Mouse (Mus musculus) limb, embryonic 14.5 days (tissue): ENCODE measurements at regions not wholly inside any gene's neighbourhood (a gene's known extent, or its start where the extent isn't known, plus 50 kb on each side); places are given as distances from the start of the nearest gene placed in this dataset.

ENCODE experiments used
- ATAC-seq: fragments of 200-750 bp; cut with Nextera tagmentation; 2 replicates; pipeline ENCODE4 v1.8.0; 2017; ENCODE audit warnings: low read depth, moderate number of reproducible peaks, moderate TSS enrichment; ENCODE audit not compliant: low FRiP score
- DNase-seq: peaks from one replicate; pipeline ENCODE4 v3.0.0-alpha.2; 2015; ENCODE audit warnings: low spot score
- H3K27ac ChIP-seq: fragments of 300-500 bp; sonication (generic); replicated peaks from 2 replicates; pipeline ENCODE4 v1.5.1; 2014; ENCODE audit warnings: low read depth, mild to moderate bottlenecking, low read length, moderate library complexity, mixed read lengths
- H3K27me3 ChIP-seq: fragments of 300-500 bp; sonication (generic); 2 replicates; pipeline ENCODE4 v1.6.1; 2014; ENCODE audit warnings: low read length, mixed read lengths; ENCODE audit not compliant: control insufficient read depth, insufficient read depth
- H3K36me3 ChIP-seq: fragments of 300-500 bp; sonication (generic); 2 replicates; pipeline ENCODE4 v1.6.1; 2014; ENCODE audit warnings: mild to moderate bottlenecking, low read length, moderate library complexity, mixed read lengths; ENCODE audit not compliant: control insufficient read depth, insufficient read depth
- H3K4me1 ChIP-seq: fragments of 300-500 bp; sonication (generic); 2 replicates; pipeline ENCODE4 v1.6.1; 2014; ENCODE audit warnings: antibody characterized with exemption, low read length, mixed read lengths; ENCODE audit not compliant: control insufficient read depth, insufficient read depth
- H3K4me2 ChIP-seq: fragments of 300-500 bp; sonication (generic); replicated peaks from 2 replicates; pipeline ENCODE4 v1.6.1; 2014; ENCODE audit warnings: low read depth, mild to moderate bottlenecking, low read length, moderate library complexity; ENCODE audit not compliant: severe bottlenecking
- H3K4me3 ChIP-seq: fragments of 300-500 bp; sonication (generic); replicated peaks from 2 replicates; pipeline ENCODE4 v1.5.1; 2014; ENCODE audit warnings: low read length
- H3K9ac ChIP-seq: fragments of 300-500 bp; sonication (generic); 2 replicates; pipeline ENCODE4 v1.6.1; 2014; ENCODE audit warnings: mild to moderate bottlenecking, low read depth, low read length, moderate library complexity; ENCODE audit not compliant: severe bottlenecking
- H3K9me3 ChIP-seq: fragments of 300-500 bp; sonication (generic); 2 replicates; pipeline ENCODE4 v1.6.1; 2016; ENCODE audit warnings: low read length; ENCODE audit not compliant: control insufficient read depth
- POLR2A ChIP-seq: fragments of 200-500 bp; IDR thresholded peaks from 2 replicates; pipeline ENCODE4 v1.8.0; 2012; ENCODE audit warnings: inconsistent platforms, mild to moderate bottlenecking, moderate library complexity, borderline replicate concordance; ENCODE audit not compliant: insufficient read depth, insufficient read length; ENCODE audit errors: extremely low read depth
- WGBS: fragments of 180-500 bp; shearing (Covaris S2); extraction: QIAGEN DNeasy Blood & Tissue Kit; methylation state at CpG from one replicate; pipeline ENCODE4 v1.1.7; 2014; 5-methylcytosine and 5-hydroxymethylcytosine counted together

- Histone ChIP-seq H3K4me1 (no peaks in the 10 kb centered on the region), H3K9ac (no peak overlapping the region), H3K36me3 (no peaks in the 10 kb centered on the region), H3K4me3 (no peak overlapping the region), H3K27ac (no peak overlapping the region), H3K9me3 (no peaks in the 10 kb centered on the region), H3K4me2 (no peak overlapping the region), H3K27me3 (no peaks in the 10 kb centered on the region)
- ATAC-seq, result no peak
- TF ChIP-seq POLR2A, result no peak
- WGBS, result 93% methylated on average over 7 of the region's 7 CpGs
- DNase-seq, result no peak
Measured at GRCm38 (mm10) chr19:26355054-26355453, 249.8 kb upstream of the Smarca2 start.

DNA sequence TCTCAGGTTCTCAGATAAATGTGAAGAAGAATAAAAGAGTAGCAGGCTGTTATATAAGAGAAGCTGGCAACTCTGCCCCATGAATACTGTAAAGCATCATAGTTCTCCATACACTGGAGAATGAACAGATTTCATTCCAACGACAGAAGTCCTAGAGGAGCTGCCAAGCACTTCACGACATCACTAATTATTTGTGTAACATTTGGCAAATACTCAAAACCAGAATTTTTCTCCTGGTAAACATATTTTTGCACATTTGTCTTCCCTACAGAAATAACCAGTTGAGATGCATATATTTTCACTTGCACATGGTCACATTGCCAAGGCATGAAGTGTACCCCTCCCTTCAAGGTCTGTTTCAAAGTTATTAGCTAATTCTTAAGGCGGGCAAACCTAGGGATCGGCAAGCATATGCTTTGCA lies 220.9 kb upstream of the Smarca2 start:
- Histone ChIP-seq H3K36me3 (no peaks in the 10 kb centered on the region), H3K27ac (no peak overlapping the region), H3K4me3 (no peak overlapping the region), H3K27me3 (no peaks in the 10 kb centered on the region), H3K9me3 (no peaks in the 10 kb centered on the region), H3K9ac (no peak overlapping the region), H3K4me2 (no peak overlapping the region), H3K4me1 (no peaks in the 10 kb centered on the region)
- no peak for ATAC-seq
- 65% methylated on average over 4 of the region's 4 CpGs for WGBS
- no peak for TF ChIP-seq POLR2A
- no peak for DNase-seq

GRCm38 (mm10) chr19:26386075-26386474 lies 218.8 kb upstream of the Smarca2 start:
- H3K4me3 ChIP-seq, result no peak overlapping the region
- no peaks in the 10 kb centered on the region for H3K9me3 ChIP-seq
- H3K27ac ChIP-seq, result no peak overlapping the region
- no peak overlapping the region for H3K4me2 ChIP-seq
- H3K36me3 ChIP-seq, result no peaks in the 10 kb centered on the region
- TF ChIP-seq POLR2A, result no peak
- DNase-seq (no peak), ATAC-seq (no peak)
- H3K4me1 ChIP-seq, result no peaks in the 10 kb centered on the region
- H3K27me3 ChIP-seq, result no peaks in the 10 kb centered on the region
- H3K9ac ChIP-seq, result no peak overlapping the region

DNA sequence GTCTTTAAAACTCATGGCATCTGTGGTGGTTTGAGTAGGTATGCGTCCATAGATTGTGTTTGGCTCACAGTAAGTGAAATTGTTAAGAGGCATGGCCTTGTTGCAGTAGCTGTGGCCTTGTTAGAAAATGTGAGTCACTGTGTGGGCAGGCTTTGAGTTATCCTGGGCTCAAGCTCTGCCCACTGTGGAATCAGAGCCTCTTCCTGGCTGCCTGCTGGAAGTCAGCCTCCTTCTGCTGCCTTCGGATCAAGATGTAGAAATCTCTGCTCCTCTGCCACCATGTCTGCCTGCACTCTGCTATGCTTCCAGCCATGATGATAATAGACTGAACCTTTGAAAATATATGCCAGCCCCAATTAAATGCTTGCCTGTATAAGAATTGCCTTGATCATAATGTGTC lies 192.2 kb upstream of the Smarca2 start:
- DNase-seq, result no peak
- TF ChIP-seq POLR2A, result no peak

GRCm38 (mm10) chr19:26414476-26415024 lies 190.3 kb upstream of the Smarca2 start:
- Histone ChIP-seq H3K4me2 (no peak overlapping the region), H3K36me3 (no peaks in the 10 kb centered on the region), H3K9me3 (no peaks in the 10 kb centered on the region), H3K4me3 (no peak overlapping the region), H3K27ac (no peak overlapping the region), H3K4me1 (no peaks in the 10 kb centered on the region), H3K9ac (no peak overlapping the region), H3K27me3 (no peaks in the 10 kb centered on the region)
- ATAC-seq, result no peak
- no peak for DNase-seq
- no peak for TF ChIP-seq POLR2A
- WGBS, result 84% methylated on average over 6 of the region's 6 CpGs

More for the DNA sequence above, 192.2 kb upstream of the Smarca2 start:
- H3K9ac ChIP-seq, result no peak overlapping the region
- no peak overlapping the region for H3K4me3 ChIP-seq
- no peaks in the 10 kb centered on the region for H3K9me3 ChIP-seq
- no peaks in the 10 kb centered on the region for H3K4me1 ChIP-seq
- no peak overlapping the region for H3K27ac ChIP-seq
- no peak for ATAC-seq
- H3K4me2 ChIP-seq, result no peak overlapping the region
- H3K27me3 ChIP-seq, result no peaks in the 10 kb centered on the region
- WGBS, result 77% methylated on average over 2 of the region's 2 CpGs
- no peaks in the 10 kb centered on the region for H3K36me3 ChIP-seq

GRCm38 (mm10) chr19:26419781-26420180 lies 185.1 kb upstream of the Smarca2 start:
- Histone ChIP-seq H3K27ac (no peak overlapping the region), H3K9ac (no peak overlapping the region), H3K4me3 (no peak overlapping the region), H3K4me2 (no peak overlapping the region), H3K36me3 (no peaks in the 10 kb centered on the region), H3K9me3 (no peaks in the 10 kb centered on the region), H3K4me1 (no peaks in the 10 kb centered on the region), H3K27me3 (no peaks in the 10 kb centered on the region)
- WGBS, result 77% methylated on average over 2 of the region's 2 CpGs
- ATAC-seq (no peak), DNase-seq (no peak)
- TF ChIP-seq POLR2A, result no peak
